Mouse (Mus musculus): Measurements from ENCODE around the gene Spink2. TPM values are rescaled to one million over a fixed set of nuclear protein-coding genes. Genes with fewer than 3 reads are reported as not detected.
A peak's percentile ranks its signal among the peaks of the same experiment; 100 is the strongest.

Gene Spink2
- 0.17 TPM in 1 of 2 replicates, not detected in the other for polyA plus RNA-seq (2015; fragmentation: Nextera tagmentation; extraction: Ambion mirVana)

DNA sequence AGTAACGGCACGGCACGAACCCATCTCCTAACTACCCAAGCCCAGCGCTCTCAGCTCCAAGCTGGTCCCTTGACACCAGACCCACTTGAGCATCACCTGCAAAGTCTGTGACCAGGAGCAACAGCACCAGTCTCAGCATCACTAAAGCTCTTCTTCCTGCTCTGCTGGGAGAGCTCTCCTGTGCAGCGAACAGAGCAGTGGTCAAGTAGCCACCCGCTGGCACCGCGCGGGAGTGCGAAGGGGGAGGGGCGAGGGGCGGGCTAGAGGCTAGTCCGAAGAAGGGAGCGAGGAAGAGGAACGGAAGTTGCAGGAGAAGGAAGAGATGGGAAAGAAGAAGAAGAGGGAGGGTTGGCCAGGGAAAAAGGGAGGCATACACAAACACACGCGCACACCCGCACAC lies at the start of gene Spink2:
Spink2 (minus strand) TSS at position 236 of the 400 bp plus-strand sequence.
- H3K27me3 ChIP-seq, result 0 out of 2 replicates have a peak, but pooled peaks cover 8% of the 10 kb centered on the region
- no peak within 1 kb of the TSS for H3K27ac ChIP-seq
- H3K4me3 ChIP-seq (replicated peaks), result peak within 1 kb of the TSS; percentile 15; the same call in 1 of the 2 replicates
- H3K4me2 ChIP-seq, result peak within 1 kb of the TSS; percentile 49
- no peak within 1 kb of the TSS for H3K9ac ChIP-seq
- peaks cover 10% of the 10 kb centered on the region for H3K9me3 ChIP-seq (replicated peaks)
- DNase-seq (no peak), ATAC-seq (ENCODE audit: low read depth) (no peak)
- peaks cover 4% of the 10 kb centered on the region for H3K4me1 ChIP-seq (replicated peaks)
- H3K36me3 ChIP-seq, result no peaks in the 10 kb centered on the region
- WGBS (ENCODE audit: insufficient replicate concordance), result 9% methylated on average over 16 of the region's 18 CpGs

DNA sequence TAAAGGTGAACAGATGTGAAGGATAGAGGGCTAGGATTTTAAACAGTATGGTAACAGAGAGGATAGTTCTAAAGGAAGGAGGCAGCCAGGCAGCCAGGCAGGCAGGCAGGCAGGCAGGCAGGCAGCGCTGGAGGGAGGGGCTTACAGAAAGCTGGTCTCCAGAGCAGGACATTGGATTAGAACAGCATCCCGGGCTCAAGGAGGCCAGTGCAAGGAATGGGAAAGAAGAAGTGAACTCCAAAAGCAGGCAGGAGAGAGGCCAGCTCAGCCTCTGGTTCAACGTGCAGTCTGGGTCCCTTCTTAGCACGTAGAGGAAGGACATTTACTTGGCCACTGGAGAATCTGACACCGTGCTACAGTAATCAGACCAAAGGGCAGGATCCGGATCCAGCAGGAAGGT lies 48.9 kb upstream of the Spink2 start:
- no peaks in the 10 kb centered on the region for H3K9me3 ChIP-seq (replicated peaks)
- H3K4me1 ChIP-seq (replicated peaks), result peaks cover 11% of the 10 kb centered on the region
- H3K4me3 ChIP-seq (replicated peaks), result no peak overlapping the region
- ATAC-seq (ENCODE audit: low read depth) (no peak), DNase-seq (no peak)
- H3K27me3 ChIP-seq, result no peaks in the 10 kb centered on the region
- no peak overlapping the region for H3K27ac ChIP-seq
- H3K9ac ChIP-seq, result no peak overlapping the region
- no peaks in the 10 kb centered on the region for H3K36me3 ChIP-seq
- H3K4me2 ChIP-seq, result no peak overlapping the region
- 60% methylated on average over 6 of the region's 6 CpGs for WGBS (ENCODE audit: insufficient replicate concordance)

DNA sequence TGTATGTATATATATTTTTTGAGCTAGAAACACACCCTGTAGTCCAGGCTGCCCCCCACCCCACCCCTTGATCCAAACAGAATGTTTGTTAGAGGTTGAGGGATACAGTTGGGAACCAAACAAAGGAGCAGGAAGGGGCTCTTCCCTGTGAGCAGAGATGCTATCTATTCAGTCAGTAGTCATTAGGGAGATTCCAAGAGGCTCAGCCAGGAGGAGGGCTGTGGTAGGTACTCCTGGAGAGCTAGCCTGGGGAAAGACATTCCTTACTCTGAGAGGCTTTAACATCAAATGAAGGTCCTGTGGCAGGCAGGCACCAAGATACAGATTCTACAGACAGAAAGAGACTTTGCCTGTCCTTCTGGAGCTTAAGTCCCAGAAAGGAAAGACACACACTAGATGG lies 48.0 kb upstream of the Spink2 start:
- no peaks in the 10 kb centered on the region for H3K9me3 ChIP-seq (replicated peaks)
- H3K4me2 ChIP-seq, result no peak overlapping the region
- H3K27me3 ChIP-seq, result no peaks in the 10 kb centered on the region
- H3K27ac ChIP-seq, result no peak overlapping the region
- no peak for ATAC-seq (ENCODE audit: low read depth)
- H3K36me3 ChIP-seq, result no peaks in the 10 kb centered on the region
- H3K4me3 ChIP-seq (replicated peaks), result no peak overlapping the region
- no peak overlapping the region for H3K9ac ChIP-seq
- H3K4me1 ChIP-seq (replicated peaks), result peaks cover 6% of the 10 kb centered on the region
- DNase-seq, result no peak

DNA sequence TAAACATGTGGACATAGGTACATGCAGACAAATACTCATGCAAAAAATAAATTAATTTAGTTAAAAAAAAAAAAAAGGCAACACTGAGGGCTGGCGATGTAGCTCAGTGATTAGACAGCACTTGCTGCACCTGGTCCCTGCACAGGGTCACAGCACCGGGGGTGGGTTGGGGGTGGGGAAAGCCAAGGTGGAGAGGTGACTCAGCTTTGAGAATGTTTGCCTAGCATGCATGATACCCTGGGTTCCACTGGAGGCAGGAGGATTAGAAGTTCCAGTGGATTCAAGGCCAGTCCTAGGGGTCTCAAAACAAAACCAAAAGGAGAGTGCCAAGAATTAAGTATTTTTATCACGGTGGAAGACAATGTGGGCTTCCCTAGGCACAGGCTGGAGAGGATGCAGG lies 46.3 kb upstream of the Spink2 start:
- 66% methylated on average over 3 of the region's 3 CpGs for WGBS (ENCODE audit: insufficient replicate concordance)
- no peaks in the 10 kb centered on the region for H3K27me3 ChIP-seq
- no peak overlapping the region for H3K4me3 ChIP-seq (replicated peaks)
- ATAC-seq (ENCODE audit: low read depth), result no peak
- H3K4me2 ChIP-seq, result no peak overlapping the region
- H3K27ac ChIP-seq, result no peak overlapping the region
- no peak for DNase-seq
- H3K4me1 ChIP-seq (replicated peaks), result peaks cover 6% of the 10 kb centered on the region
- H3K9me3 ChIP-seq (replicated peaks), result no peaks in the 10 kb centered on the region
- H3K9ac ChIP-seq, result no peak overlapping the region
- H3K36me3 ChIP-seq, result no peaks in the 10 kb centered on the region

DNA sequence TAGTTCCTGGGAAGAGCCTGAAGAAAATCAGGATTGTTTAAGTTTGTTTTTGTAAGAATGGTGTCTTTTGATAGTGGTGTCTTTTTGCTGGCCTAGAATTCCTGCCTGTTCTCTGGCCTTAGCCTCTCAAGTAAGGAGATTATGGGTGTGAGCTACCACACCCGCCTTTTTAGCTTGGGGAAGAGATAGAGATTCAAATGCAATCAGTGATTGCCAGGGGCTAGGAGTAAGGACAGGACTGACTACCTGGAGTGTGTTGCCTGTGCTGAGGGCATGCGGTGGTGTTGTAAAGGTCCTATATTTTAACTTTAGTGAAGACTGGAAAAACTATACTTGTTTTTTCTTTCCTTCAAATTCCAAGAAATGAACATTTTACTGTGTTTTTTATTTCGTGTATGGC lies 43.1 kb upstream of the Spink2 start:
- H3K27ac ChIP-seq, result no peak overlapping the region
- H3K27me3 ChIP-seq, result no peaks in the 10 kb centered on the region
- H3K4me2 ChIP-seq, result no peak overlapping the region
- no peaks in the 10 kb centered on the region for H3K36me3 ChIP-seq
- DNase-seq (no peak), ATAC-seq (ENCODE audit: low read depth) (no peak)
- H3K9ac ChIP-seq, result no peak overlapping the region
- 54% methylated on average over 3 of the region's 3 CpGs for WGBS (ENCODE audit: insufficient replicate concordance)
- no peaks in the 10 kb centered on the region for H3K9me3 ChIP-seq (replicated peaks)
- H3K4me3 ChIP-seq (replicated peaks), result no peak overlapping the region
- H3K4me1 ChIP-seq (replicated peaks), result no peaks in the 10 kb centered on the region

DNA sequence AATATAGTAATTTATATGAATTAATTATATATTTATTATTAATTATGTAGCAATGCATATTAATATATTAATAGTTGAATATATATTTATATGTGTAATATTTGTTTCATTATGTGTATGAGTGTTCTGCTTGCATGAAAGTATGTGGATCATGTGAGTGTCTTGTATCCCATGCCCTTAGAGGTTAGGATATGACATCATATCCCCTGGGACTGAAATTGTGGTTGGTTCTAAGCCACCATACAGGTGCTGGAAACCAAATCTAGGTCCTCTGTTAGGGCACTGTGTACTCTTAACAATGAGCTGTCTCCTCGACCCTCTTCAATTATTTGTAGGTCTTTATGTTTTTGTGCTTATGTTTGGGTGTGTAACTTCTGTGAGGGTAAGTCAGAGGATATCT lies 41.9 kb upstream of the Spink2 start:
- H3K9me3 ChIP-seq (replicated peaks), result no peaks in the 10 kb centered on the region
- H3K27me3 ChIP-seq, result no peaks in the 10 kb centered on the region
- no peak for ATAC-seq (ENCODE audit: low read depth)
- H3K4me1 ChIP-seq (replicated peaks), result no peaks in the 10 kb centered on the region
- H3K9ac ChIP-seq, result no peak overlapping the region
- no peak overlapping the region for H3K4me2 ChIP-seq
- no peak overlapping the region for H3K4me3 ChIP-seq (replicated peaks)
- no peaks in the 10 kb centered on the region for H3K36me3 ChIP-seq
- 65% methylated on average over 1 of the region's 1 CpGs for WGBS (ENCODE audit: insufficient replicate concordance)
- no peak overlapping the region for H3K27ac ChIP-seq
- DNase-seq, result no peak

DNA sequence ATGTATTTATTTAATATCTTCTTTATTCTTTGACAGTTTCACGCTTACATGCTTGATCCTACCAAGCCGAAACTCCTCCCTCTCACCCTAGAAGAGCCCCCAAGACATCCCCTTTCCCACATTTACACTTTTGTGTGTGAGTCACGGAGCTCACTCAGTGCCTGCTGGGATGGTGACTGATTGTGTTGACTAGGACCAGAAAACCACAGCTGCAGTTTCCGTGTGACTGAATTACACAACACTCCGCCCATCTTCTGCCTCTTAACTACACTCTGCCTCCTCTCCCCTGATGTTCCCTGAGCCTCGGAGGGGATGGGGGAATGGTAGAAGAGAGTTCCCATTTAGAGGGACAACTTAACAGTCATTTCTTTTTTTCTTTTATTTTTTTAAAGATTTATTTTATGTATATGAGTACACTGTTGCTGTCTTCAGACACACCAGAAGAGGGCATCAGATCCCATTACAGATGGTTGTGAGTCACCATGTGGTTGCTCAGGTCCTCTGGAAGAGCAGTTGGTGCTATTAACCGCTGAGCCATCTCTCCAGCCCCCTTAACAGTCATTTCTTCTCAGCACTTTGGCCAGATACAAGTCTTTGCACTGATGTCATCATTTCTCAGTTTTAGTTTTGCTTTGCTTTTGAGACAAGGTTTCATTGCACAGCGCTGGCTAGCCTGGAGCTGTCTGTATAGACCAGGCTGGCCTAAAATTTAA lies 41.0 kb upstream of the Spink2 start:
- Histone ChIP-seq H3K4me3 (replicated peaks) (no peak overlapping the region), H3K9me3 (replicated peaks) (no peaks in the 10 kb centered on the region), H3K27me3 (no peaks in the 10 kb centered on the region), H3K27ac (no peak overlapping the region), H3K9ac (no peak overlapping the region), H3K4me1 (replicated peaks) (no peaks in the 10 kb centered on the region), H3K36me3 (no peaks in the 10 kb centered on the region), H3K4me2 (no peak overlapping the region)
- DNase-seq, result no peak
- no peak for ATAC-seq (ENCODE audit: low read depth)
- WGBS (ENCODE audit: insufficient replicate concordance), result 40% methylated on average over 8 of the region's 8 CpGs

DNA sequence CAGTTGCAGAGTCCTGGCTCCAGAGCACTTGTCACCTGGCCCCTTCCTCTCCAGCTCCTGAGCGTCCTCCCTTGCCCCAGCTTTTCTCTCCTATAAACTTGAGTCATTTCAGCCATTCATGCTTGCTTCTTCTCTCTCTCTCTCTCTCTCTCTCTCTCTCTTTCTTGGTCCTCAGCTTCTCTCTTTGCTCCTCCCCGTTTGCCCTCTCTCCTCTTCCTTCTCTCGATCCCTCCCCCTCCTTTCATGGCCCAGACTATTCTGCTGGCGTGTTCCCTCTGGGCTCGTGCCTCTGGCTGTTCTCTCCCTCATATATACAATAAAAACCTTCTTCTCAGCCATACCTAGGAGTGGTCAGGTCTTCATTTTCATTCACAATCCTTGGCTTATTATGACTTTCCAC lies 40.4 kb upstream of the Spink2 start:
- Histone ChIP-seq H3K27ac (no peak overlapping the region), H3K4me2 (no peak overlapping the region), H3K9me3 (replicated peaks) (no peaks in the 10 kb centered on the region), H3K36me3 (no peaks in the 10 kb centered on the region), H3K4me1 (replicated peaks) (no peaks in the 10 kb centered on the region), H3K4me3 (replicated peaks) (no peak overlapping the region), H3K27me3 (no peaks in the 10 kb centered on the region), H3K9ac (no peak overlapping the region)
- no peak for DNase-seq
- 33% methylated on average over 5 of the region's 5 CpGs for WGBS (ENCODE audit: insufficient replicate concordance)
- ATAC-seq (ENCODE audit: low read depth), result no peak

DNA sequence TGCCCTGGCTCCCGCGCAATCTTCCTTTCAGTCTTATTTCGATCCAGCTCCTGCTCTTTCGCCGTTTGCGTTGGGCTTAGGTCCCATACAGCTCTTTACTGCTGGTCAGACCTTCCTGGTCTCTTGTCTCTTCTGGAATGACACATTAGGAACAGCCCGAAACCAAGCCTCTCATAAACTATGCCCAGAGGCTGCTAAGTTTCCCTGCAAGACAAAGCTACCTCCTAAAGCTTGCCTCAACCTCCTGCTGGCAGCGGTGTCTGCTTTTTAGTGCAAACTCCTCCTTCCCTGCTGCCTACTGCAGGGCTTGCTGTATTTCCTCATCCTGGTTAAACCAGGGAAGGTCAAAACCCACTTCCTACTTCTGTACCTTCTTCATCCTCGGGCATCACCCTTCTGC lies 38.8 kb upstream of the Spink2 start:
- no peak overlapping the region for H3K27ac ChIP-seq
- H3K4me3 ChIP-seq (replicated peaks), result no peak overlapping the region
- H3K36me3 ChIP-seq, result no peaks in the 10 kb centered on the region
- H3K9ac ChIP-seq, result no peak overlapping the region
- H3K9me3 ChIP-seq (replicated peaks), result no peaks in the 10 kb centered on the region
- no peak overlapping the region for H3K4me2 ChIP-seq
- peaks cover 11% of the 10 kb centered on the region; the same call in 1 of the 2 replicates for H3K4me1 ChIP-seq (replicated peaks)
- whole genome bisulfite sequencing (ENCODE audit: insufficient replicate concordance), result 49% methylated on average over 9 of the region's 9 CpGs
- no peaks in the 10 kb centered on the region for H3K27me3 ChIP-seq
- DNase-seq (no peak), ATAC-seq (ENCODE audit: low read depth) (no peak)

DNA sequence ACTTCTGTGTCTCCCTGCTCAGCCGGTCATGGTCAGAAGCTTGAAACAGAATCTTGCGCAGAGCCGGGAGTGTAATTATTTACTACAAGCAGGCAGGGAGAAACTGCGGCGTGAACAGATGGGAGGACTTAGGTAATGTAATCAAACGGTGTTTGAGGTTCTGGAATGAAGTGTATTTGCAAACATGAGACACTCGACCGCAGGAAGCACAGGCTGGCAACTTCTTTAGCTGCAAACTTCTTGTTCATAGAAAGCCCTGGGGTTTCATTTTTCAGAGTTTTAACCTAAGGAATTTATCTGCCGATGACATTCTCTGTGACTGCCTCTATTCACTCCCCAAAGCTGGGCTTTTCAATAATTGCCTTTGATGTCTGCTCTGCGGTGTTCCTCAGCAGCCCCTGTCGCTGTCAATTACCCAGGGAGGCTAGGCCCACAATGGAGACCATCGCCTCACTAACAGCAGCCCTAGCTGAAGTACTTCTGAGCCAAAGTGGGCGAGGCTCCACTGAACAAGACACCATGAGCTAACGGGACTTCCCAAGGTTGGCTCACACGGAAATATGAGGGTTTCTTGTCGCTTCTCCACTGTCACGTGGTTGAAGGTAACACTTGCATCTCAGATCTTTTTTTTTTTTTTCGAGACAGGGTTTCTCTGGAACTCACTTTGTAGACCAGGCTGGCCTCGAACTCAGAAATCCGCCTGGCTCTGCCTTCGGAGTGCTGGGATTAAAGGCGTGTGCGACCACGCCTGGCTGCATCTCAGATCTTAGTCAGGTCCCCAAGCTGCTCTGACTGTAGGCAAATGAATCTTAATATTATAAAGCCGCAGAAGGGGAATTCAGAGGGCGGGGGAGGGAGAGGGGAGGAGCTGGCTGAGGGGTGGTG lies 34.8 kb upstream of the Spink2 start:
- no peak for ATAC-seq (ENCODE audit: low read depth)
- 38% methylated on average over 26 of the region's 26 CpGs for WGBS (ENCODE audit: insufficient replicate concordance)
- peak overlapping the region; percentile 57 for H3K4me2 ChIP-seq
- no peak for DNase-seq
- H3K9me3 ChIP-seq (replicated peaks), result no peaks in the 10 kb centered on the region
- H3K9ac ChIP-seq, result peak overlapping the region; percentile 34; the same call in 1 of the 2 replicates
- peaks cover 11% of the 10 kb centered on the region; the same call in 1 of the 2 replicates for H3K4me1 ChIP-seq (replicated peaks)
- no peaks in the 10 kb centered on the region for H3K27me3 ChIP-seq
- no peak overlapping the region for H3K27ac ChIP-seq
- peak overlapping the region; percentile 38 for H3K4me3 ChIP-seq (replicated peaks)
- H3K36me3 ChIP-seq, result no peaks in the 10 kb centered on the region

DNA sequence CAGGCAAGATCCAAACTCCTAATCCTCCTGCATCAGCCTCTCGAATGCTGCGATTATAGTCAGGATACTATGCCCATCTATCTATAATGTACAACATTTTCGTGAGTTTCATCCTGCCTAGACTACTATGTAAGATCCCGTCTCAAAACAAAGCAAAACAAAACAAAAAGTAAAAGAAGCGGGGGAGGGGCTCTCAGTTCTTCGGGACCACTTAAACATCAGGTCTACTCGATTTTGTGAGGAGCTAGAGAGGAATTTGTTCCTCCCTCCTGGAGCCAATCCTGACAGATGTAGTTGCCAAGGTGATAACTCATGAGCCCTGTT lies 34.2 kb upstream of the Spink2 start:
- Histone ChIP-seq H3K4me2 (peak overlapping the region; percentile 57), H3K36me3 (no peaks in the 10 kb centered on the region), H3K4me3 (replicated peaks) (peak overlapping the region; percentile 38), H3K9me3 (replicated peaks) (no peaks in the 10 kb centered on the region), H3K4me1 (replicated peaks) (peaks cover 11% of the 10 kb centered on the region; the same call in 1 of the 2 replicates), H3K27me3 (no peaks in the 10 kb centered on the region), H3K9ac (peak overlapping the region; percentile 34; the same call in 1 of the 2 replicates), H3K27ac (no peak overlapping the region)
- ATAC-seq (ENCODE audit: low read depth), result no peak
- WGBS (ENCODE audit: insufficient replicate concordance), result 40% methylated on average over 7 of the region's 7 CpGs
- no peak for DNase-seq
